Mouse (Mus musculus): ENCODE data around the gene Klhl1. TPM values are rescaled to one million over a fixed set of nuclear protein-coding genes. Genes with fewer than 3 reads are reported as not detected.
A peak's percentile ranks its signal among the peaks of the same experiment; 100 is the strongest.
"Not testable (repeated sequence)": the region's sequence is repeated elsewhere in the genome, so short reads cannot be mapped to it uniquely, and the experiment has no call there.

The Klhl1 gene
- polyA plus RNA-seq, 1 experiment from 2014 or later = 6.5 TPM

DNA sequence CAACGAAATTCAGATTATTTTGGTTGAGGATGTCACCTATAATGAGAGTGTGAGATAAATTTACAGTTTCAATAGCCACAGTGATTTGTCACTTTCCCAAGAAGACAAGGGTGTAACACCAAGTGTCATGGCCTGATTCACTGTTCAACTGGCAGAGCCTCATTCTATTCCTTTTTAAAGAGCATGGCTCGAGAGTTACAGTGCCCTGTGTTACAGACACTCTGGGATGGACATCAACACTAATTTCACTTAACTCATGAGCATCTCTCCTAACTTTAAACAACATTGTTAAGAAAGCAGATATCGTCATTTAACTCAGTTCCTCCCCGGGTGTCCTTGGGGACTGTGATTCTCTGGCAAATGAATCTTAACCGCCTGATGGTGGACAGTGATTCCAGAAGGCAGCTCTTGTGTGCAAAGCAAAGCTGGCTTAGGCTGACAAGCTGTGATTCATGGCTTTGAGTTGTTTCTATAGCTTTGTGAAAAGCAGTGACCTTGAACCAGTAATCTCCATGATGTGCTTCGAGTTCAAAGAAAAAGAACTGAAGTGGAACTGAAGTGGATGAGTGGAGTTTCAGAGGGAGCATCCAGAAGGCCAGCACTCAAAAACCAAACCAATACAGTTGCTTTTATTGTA lies 301.0 kb downstream of the Klhl1 start:
- WGBS = 30% methylated on average over 6 of the region's 6 CpGs
- ATAC-seq (ENCODE audit: low FRiP score, low read depth) = peak; percentile 34; the same call in 1 of the 2 replicates

GRCm38 (mm10) chr14:96194795-96195194 lies 324.1 kb downstream of the Klhl1 start:
- H3K4me3 ChIP-seq; H3K4me1 ChIP-seq; H3K9me3 ChIP-seq; H3K4me2 ChIP-seq (replicated peaks); ATAC-seq (ENCODE audit: low FRiP score, low read depth); H3K27me3 ChIP-seq; H3K36me3 ChIP-seq; H3K9ac ChIP-seq (replicated peaks); H3K27ac ChIP-seq (replicated peaks): not testable (repeated sequence)
- 92% methylated on average over 16 of the region's 16 CpGs for WGBS

More for the DNA sequence above, 301.0 kb downstream of the Klhl1 start:
- Histone ChIP-seq H3K4me1 (no peaks in the 10 kb centered on the region; the same call in 1 of the 2 replicates), H3K4me2 (replicated peaks) (no peak overlapping the region), H3K9me3 (no peaks in the 10 kb centered on the region), H3K9ac (replicated peaks) (no peak overlapping the region), H3K4me3 (no peak overlapping the region), H3K36me3 (no peaks in the 10 kb centered on the region), H3K27me3 (no peaks in the 10 kb centered on the region), H3K27ac (replicated peaks) (no peak overlapping the region)

DNA sequence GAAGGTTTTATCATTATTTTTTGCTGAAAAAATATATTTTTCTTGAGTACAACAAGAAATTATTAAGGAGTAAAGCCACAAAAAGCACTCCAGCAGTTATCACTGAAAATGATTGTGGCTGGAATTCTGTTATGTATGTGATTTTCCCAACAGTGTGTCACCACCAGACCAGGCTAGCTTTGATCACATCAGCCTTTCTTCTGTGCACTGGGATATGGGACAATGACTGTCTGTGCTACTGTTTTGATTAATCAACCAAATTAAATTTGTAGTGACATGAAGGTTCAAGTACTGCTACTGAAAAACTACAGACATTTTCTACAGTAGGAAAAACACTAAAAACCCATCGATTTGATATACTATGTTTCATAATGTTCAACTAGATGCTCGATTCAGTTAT lies 344.4 kb downstream of the Klhl1 start:
- H3K4me1 ChIP-seq = no peaks in the 10 kb centered on the region
- 85% methylated on average over 2 of the region's 2 CpGs for WGBS
- ATAC-seq (ENCODE audit: low FRiP score, low read depth) = no peak
- H3K9me3 ChIP-seq = no peaks in the 10 kb centered on the region
- H3K27me3 ChIP-seq = no peaks in the 10 kb centered on the region
- no peaks in the 10 kb centered on the region for H3K36me3 ChIP-seq
- H3K27ac ChIP-seq (replicated peaks) = no peak overlapping the region
- H3K4me3 ChIP-seq = no peak overlapping the region
- no peak overlapping the region for H3K9ac ChIP-seq (replicated peaks)
- H3K4me2 ChIP-seq (replicated peaks) = no peak overlapping the region

- Histone ChIP-seq H3K36me3 (no peaks in the 10 kb centered on the region), H3K9ac (replicated peaks) (no peak overlapping the region), H3K27me3 (no peaks in the 10 kb centered on the region), H3K27ac (replicated peaks) (no peak overlapping the region), H3K9me3 (no peaks in the 10 kb centered on the region), H3K4me2 (replicated peaks) (no peak overlapping the region), H3K4me3 (no peak overlapping the region), H3K4me1 (no peaks in the 10 kb centered on the region)
- WGBS = 71% methylated on average over 9 of the region's 9 CpGs
- no peak for ATAC-seq (ENCODE audit: low FRiP score, low read depth)
These were observed 375.8 kb downstream of the Klhl1 start for GRCm38 (mm10) chr14:96143137-96143536.

GRCm38 (mm10) chr14:96140246-96140645 lies 378.7 kb downstream of the Klhl1 start:
- no peaks in the 10 kb centered on the region for H3K9me3 ChIP-seq
- no peaks in the 10 kb centered on the region for H3K27me3 ChIP-seq
- no peak overlapping the region for H3K4me3 ChIP-seq
- H3K9ac ChIP-seq (replicated peaks) = no peak overlapping the region
- 86% methylated on average over 2 of the region's 2 CpGs for WGBS
- no peaks in the 10 kb centered on the region for H3K4me1 ChIP-seq
- H3K36me3 ChIP-seq = no peaks in the 10 kb centered on the region
- H3K4me2 ChIP-seq (replicated peaks) = no peak overlapping the region
- ATAC-seq (ENCODE audit: low FRiP score, low read depth) = no peak
- no peak overlapping the region for H3K27ac ChIP-seq (replicated peaks)

GRCm38 (mm10) chr14:96107396-96107795 lies 411.5 kb downstream of the Klhl1 start:
- Histone ChIP-seq H3K9ac (replicated peaks) (no peak overlapping the region), H3K4me1 (no peaks in the 10 kb centered on the region), H3K27me3 (no peaks in the 10 kb centered on the region), H3K9me3 (no peaks in the 10 kb centered on the region), H3K36me3 (no peaks in the 10 kb centered on the region), H3K27ac (replicated peaks) (no peak overlapping the region), H3K4me2 (replicated peaks) (no peak overlapping the region), H3K4me3 (no peak overlapping the region)
- 85% methylated on average over 7 of the region's 7 CpGs for WGBS
- no peak for ATAC-seq (ENCODE audit: low FRiP score, low read depth)

GRCm38 (mm10) chr14:96081681-96082207 lies 437.2 kb downstream of the Klhl1 start:
- WGBS = 19% methylated on average over 6 of the region's 6 CpGs
- Histone ChIP-seq H3K9me3 (no peaks in the 10 kb centered on the region), H3K27ac (replicated peaks) (no peak overlapping the region), H3K4me2 (replicated peaks) (no peak overlapping the region), H3K9ac (replicated peaks) (no peak overlapping the region), H3K36me3 (no peaks in the 10 kb centered on the region), H3K4me1 (peaks cover 4% of the 10 kb centered on the region; the same call in 1 of the 2 replicates), H3K4me3 (no peak overlapping the region), H3K27me3 (no peaks in the 10 kb centered on the region)
- ATAC-seq (ENCODE audit: low FRiP score, low read depth) = no peak

GRCm38 (mm10) chr14:96065884-96066283 lies 453.0 kb downstream of the Klhl1 start:
- no peak overlapping the region for H3K27ac ChIP-seq (replicated peaks)
- WGBS = 75% methylated on average over 3 of the region's 3 CpGs
- H3K4me1 ChIP-seq = no peaks in the 10 kb centered on the region
- H3K27me3 ChIP-seq = no peaks in the 10 kb centered on the region
- no peak for ATAC-seq (ENCODE audit: low FRiP score, low read depth)
- H3K9ac ChIP-seq (replicated peaks) = no peak overlapping the region
- H3K36me3 ChIP-seq = no peaks in the 10 kb centered on the region
- H3K9me3 ChIP-seq = no peaks in the 10 kb centered on the region
- no peak overlapping the region for H3K4me3 ChIP-seq
- H3K4me2 ChIP-seq (replicated peaks) = no peak overlapping the region
